Mouse (Mus musculus): ENCODE measurements at regions not wholly inside any gene's neighbourhood (a gene's known extent, or its start where the extent isn't known, plus 50 kb on each side); places are given as distances from the start of the nearest gene placed in this dataset.
"Not testable (repeated sequence)": the region's sequence is repeated elsewhere in the genome, so short reads cannot be mapped to it uniquely, and the experiment has no call there.

DNA sequence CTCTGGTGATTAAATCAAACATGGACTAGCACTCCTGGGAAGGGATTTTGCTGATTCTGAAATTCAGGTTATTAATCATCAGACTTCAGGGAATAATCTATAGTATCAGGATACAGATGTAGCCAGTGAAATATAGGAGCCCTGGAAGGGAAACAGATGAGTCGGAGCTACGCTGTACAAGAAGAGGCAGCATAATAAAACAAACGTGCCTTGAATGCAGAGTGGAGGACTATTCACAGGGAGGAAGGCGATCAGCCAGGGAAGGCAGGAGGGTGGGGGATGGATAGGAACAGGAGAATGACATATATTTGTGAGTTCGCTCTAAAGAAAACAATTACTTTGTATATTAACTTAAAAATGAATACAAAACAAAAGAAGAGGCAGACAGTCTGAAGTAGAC is 286.6 kb upstream of the Got2 start:
- DNase-seq, result peak in 1 of 2 experiments; percentile 11

DNA sequence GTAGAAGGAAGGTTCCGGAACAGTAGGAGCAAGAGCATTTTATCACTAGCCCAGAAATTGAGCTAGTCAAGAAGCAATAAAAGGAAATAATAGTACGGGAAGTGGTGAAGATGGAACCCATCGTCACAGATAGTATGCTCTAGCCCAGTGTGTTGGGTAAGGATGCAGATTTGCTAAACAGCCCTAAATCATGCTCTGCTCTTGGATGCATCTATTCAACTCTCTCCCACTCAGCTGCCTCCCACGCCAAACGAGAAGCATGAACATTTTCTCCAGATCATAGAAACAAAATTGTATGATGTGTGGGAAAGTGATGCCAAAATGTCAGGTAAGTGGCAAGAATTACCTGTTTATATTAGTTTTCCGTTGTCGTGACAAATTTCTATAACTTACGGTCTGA is 276.6 kb upstream of the Got2 start:
- DNase-seq, result no peak

DNA sequence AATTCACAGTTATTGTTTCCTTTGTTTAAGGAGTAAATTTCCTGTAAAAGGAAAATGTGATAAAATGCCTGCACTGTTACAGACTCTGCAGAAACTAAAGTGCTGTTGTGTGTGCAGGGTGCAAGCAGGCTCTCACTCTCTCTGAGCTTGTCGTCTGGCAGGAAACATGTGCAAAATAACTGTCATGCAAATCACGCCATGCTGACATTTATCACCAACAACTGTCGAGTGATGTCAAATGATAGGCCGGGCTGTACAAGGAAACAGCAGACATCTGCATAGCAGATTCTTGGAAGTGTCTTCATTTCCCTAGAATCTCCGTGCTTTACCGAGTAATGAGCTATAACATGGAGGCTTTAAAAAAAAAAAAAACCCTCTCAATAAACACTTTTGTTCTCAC is 271.6 kb upstream of the Got2 start:
- no peak for DNase-seq

DNA sequence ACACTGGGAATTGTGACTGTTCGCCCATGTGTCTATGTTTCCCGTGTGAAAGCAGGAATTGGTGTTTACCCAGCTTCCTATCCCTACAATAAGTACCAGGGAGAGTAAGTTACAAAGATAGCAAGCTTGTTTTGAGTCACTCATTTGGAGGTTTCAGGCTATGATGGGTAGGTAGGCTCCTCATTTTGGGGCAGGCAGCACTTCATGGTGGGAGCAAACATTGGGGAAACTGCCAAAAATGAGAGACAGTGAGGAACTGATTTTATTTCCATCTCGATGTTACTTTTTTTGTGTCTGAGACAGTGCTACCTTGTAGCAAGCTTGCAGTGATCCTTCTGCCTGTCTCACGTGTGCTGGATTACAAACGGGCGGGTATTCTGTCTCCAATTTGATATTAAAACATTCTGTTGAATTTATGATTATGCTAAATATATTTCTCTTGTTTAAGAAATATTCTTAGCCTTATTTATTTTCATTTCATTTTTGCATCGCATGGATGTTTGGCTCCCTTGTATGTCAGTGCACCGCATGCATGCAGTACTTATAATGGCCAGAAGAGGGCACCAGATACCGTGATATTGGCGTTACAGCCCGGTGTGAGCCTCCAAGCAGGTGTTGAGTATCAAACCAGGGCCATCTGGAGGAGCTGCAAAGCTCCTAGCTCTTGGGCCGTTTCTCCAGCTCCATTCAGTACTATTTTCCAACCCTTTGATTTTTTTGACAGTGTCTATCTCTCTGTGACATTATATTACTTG is 264.3 kb upstream of the Got2 start:
- DNase-seq, result peak; percentile 74 to 84

DNA sequence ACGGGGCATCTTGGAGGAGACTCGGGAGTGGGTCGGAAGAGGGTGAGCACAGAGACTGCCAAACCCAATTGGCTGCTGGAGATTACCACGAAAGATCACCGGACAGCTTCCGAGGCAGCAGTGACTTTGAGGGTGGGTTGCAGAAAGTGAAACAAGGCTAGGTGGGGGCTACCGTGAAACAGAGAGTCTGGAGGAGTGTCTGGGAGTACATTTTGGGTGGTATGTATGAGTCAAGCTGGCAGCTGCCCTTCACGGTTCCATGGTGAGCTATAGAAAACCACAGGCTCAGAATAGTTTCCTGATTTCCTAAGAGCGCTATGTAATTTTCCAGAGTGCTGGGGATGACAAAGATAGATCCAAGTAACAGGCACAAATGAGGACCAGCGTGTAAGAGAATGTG is 263.7 kb upstream of the Got2 start:
- DNase-seq, result no peak

DNA sequence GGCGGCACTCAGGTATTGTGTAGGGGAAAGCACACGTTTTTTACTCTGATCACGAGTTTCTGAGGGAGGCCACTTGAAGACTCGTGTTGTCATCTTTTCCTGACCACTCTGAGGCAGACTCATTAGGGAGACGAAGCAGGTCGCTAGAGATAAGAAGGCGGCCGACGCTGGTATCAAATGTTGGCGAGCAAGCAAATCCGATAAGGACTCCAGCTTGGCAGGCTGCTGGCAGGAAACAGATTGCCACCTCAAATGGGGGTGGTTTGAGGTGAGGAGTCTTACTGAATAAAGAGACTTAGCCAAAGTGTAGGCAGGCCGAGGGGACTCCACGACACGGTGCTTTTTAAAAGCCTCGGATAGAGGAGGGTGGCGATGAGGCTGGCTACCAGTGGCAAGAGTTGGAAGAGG is 262.7 kb upstream of the Got2 start:
- DNase-seq, result peak; percentile 40 to 55

DNA sequence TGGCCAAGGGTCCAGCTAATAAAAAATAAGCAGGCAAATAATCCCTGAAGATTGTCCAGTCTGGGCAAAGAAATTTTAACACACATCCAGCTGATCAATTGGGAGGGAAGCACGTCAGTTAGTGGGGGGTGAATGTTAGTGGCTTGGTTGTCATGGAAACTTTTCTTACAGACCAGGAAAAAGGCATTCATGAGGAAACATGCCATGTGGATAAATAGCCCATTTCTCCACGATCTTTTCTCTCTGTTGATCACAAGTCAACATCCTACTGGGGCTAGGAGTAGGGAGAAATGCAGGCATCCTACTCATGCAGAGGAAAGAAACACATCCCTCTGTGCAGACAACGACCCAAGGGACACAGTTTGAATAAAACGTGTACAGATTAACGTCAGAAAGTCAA is 243.8 kb upstream of the Got2 start:
- peak in 1 of 2 experiments; percentile 4 for DNase-seq

DNA sequence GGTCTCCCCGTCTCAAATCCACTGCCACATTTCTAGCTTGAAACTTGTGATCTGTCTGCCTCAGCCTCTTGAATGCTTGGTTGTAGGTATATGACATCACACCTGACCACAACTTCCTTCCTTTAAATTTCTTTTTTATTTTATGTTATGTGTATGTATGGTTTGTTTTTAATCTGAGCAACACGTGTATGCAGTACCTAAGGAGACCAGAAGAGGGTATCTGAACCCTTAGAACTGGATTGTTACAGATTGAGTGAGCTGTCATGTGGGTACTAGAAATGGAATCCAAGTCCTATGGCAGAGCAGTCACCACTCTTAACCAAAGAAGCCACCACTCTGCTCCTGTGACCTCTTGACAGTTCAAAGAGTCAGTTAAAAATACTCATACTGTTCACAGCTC is 240.0 kb upstream of the Got2 start:
- no peak for DNase-seq

DNA sequence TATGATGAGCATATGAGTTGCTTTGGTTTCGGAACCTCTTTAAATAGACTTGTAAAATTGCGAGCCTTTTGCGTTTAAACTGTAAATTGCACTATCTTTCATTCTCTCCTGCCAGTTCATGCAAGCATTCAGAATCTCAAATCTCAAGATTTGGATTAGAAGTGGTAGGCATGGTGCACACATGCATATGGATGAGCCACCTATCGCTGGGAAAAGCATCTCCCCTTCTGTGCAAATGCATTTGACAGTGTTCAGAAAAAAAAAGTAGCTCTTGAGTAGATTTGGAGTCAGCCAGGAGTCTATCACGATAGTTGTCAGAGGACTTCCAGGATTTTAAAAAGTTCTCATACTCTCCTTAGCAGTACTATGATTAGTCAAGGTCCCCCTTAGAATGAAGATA is 212.5 kb upstream of the Got2 start:
- DNase-seq, result no peak

DNA sequence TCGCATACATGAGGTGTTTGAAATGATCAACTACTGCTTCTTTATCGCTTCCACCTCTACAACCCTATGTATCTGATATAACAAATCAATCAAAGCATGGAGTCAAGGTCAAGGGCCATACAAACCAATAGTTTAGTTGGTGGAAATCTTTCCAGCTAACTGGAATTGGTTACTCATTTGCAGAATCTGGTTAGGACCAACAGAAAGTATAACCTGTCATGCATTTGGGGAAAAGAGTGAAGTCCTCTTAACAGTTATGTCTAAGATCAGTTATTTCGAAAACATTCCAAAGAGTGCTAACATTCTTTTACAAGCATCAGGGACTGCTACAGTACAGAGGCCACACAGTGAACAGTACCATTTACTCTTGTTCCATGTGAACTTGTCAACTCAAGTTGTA is 204.6 kb upstream of the Got2 start:
- no peak for DNase-seq

DNA sequence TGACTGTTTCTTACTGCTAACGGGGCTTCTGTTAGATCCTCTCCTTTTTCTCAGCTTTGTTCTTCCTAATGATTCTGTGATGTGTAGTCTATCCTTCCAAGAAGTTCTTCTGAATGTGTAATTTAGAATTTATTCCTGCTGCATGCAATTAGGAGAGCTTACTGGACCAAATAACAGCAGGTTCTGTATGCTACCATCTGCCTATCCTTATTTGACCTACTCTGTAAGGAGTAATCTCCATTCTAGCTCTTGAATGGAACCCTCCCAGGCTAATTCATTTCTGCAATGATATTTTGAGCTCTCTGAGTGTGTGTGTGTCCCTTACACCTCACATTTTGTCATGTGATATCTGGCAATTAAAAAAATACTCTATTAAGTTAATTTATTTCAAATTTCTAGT is 201.9 kb upstream of the Got2 start:
- peak; percentile 7 to 40 for DNase-seq

DNA sequence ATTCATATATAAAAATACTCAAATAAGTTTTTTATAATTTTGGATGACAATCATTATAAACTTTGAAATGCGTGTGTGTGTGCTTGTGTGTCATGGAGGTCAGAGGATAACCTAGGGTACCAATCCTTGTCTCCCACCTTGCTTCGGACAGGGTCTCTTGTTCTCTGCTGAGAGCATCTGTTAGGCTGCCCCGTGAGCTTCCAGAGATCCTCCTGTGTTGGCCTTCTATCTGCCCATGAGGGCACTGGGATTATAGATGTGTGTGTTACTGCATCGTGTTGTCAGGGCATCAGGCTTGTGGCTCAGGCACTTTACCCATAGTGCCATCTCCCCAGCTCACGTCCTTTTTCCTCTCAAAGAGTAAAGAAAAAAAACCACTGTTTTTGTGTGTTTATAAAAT is 180.0 kb upstream of the Got2 start:
- DNase-seq, result no peak

DNA sequence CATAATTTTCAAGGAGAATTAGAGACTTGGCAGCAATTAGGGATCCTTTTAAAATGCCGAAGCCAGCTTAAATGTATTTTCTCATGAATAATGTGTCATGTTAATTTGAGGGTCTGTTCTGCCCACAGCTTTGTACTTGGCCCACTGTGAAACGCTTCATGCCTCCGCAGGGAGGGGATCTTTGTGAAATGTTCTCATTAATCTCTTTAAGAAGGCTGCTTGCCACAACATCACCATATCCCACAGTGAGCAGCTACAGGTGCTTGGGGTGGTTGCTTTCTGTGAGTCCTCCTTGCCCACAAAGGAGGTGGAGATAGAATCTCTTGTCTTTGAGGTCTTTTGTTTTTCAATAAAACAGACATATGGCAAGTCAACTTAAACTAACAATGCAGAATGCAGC is 159.3 kb upstream of the Got2 start:
- no peak for DNase-seq

DNA sequence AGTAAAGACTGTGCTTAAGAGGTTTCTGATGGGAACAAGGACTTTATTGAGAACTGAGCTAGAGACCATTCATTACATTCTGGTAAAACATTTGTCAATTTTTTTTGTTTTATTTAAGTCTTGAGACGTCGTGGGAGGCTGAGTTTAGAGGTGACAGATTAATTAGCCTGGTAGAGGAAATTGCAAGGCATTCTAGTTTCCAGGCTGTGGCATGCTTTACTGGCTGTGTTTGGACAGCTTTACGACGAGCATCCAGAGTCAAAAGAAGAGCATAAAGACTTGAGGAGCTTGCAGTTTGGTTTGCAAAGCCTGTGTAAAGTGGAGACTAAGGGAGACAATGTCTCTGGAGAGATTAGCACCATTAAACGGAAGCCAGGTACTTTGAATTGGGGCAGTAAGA is 154.0 kb upstream of the Got2 start:
- DNase-seq, result no peak

DNA sequence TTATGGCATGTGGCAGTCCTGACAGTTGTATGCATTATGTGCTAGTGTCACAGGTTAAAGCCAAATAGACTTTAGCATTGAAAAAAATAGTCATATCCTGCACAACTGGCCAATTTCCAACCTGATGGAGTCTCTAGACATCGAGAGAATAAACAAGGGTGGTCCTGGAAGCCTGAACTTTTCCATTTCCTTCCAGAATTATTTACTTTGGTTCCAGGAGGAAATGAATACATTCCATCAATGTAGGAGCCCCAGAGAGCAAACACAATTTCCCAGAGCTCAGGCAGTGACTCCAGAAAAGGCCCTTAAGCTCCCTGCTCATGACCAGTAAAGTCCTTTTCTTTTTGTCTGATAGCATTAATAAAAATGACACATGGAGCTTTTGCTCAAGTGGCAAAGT is 151.9 kb upstream of the Got2 start:
- DNase-seq, result no peak

DNA sequence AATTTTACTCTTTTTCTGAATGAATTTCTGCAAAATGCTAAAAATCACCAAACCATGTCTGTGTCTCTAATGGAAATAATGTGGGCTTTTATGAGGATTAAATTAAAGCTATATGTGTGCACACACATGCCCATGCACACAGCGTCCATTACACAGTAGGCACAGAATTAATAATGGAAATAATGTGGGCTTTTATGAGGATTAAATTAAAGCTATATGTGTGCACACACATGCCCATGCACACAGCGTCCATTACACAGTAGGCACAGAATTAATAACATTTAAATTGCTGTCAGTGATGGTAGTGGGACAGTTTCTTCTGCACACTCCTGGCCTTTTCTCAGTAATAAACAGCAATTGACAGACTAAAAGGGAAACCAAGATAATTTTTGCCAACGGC is 130.4 kb upstream of the Got2 start:
- DNase-seq, result not testable (repeated sequence)

DNA sequence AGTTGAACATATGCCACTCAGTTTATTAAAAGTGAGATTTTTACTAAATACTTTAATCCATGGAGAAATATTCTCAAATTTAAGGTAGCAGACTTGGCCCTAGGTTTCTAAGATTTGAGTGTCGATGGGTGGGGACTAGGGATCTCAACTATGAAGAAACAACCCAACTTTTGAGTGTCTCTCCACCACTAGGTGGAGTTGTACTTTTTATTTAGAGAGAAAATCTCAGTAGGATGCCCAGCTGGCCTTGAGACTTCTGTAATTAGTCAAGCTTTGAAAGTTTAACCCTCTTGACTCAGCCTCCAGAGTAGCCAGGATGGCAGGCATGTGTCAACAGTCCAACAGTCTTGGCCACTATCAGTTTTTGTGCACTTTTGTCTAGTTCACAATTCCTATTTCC is 123.7 kb upstream of the Got2 start:
- DNase-seq, result no peak

DNA sequence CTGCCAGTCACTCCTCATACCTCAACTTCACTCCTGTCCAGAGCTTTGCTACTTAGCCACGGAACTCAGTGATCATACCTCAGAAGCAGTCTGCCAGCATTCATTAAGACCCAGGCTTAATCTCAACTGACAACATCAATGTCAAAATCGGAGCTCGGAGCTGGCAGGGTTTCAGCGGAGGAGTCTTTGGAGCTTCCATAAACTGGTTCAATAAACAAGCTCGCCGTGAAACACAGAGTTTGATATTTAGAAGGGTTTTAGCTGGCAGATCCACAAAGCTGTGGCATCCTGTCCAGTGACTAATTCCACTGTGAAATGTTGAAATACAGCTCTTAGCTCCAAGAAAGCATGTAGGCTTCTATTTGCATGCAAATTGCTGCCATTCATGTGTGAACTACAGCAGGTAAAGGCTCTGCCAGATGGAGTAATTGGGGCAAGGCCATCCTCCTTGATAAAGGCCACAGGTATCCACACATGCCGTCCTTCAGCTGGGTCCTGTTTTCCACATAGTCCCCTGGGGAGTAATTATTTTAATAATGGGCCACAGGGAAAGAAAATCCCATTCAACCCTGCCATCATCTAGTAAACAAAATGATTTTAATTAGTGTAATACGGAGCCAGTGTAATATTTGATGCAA is 103.6 kb upstream of the Got2 start:
- peak; percentile 87 for DNase-seq

DNA sequence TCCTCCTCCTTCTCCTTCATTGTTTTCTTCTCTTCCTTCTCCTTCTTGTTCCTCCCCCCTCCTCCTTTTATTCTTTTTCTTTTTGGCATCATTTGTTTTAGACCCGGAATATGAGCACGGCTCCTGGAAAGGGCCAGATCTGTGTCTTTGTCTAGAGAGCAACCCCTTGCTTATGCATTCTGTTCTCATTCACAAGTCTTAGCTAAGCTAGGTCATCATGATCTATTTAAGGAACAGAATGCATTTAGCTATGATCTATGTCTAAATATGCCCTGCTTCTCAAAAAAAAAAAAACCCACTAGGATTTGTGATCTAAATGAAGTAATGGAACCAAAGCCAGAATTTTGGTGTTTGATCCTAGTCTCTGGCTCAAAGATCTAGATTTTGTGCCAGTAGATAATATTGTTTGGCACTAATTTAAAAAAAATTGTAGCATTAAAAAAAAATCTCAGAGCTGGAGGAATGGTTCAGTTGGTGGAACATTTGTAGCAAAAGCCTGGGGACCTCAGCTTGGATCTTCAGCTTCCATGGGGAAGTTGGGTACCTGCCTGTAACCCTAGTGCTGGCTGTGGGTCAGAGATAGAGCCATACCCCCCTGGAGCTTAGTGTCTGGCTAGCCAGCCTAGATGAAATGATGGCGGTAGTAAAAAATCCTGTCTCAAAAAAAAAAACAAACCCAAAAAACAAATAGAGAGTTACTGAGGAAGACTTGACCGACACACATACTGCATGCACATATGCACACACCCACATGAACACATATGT is 100.5 kb upstream of the Got2 start:
- peak; percentile 39 to 60 for DNase-seq

DNA sequence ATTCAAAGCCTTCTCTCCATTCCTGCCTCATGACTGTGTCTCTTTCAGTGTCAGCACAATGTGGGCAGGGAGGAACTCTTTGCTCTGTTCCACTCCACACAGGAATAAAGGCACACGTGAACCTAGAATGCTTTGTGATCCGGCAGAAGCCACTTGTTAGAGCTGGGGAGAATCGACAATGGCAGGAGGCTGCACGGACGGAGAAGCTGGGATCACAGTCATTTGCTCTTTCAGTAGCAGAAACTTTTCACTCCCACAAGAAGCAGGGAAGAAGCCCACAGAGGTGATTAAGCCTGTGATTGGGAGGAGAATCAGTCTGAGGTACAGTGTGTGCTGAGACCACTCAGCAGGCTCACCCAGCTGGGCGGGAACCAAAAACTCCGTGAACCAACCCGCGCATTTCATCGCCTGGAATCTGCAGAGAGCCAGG is 98.7 kb upstream of the Got2 start:
- peak; percentile 28 to 36 for DNase-seq

DNA sequence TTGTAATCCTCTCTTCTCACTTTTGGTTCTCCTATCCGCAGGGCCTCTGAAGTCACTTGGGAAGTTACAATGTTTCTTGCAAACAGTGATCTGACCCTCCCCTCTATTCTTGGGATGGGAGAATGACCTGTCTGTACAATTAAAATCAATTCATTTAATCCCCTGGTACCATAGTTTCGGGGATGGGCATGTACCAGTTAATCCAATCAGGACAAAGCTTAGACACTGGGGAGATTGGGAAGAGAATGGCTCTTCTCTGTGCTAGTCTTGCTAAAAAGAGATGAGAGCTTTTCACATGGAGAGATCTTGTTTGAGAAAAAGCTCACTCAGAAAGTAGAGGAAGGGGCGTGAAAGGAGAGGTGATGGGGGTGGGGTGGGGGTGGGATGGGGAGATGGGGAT is 98.1 kb upstream of the Got2 start:
- DNase-seq, result no peak

DNA sequence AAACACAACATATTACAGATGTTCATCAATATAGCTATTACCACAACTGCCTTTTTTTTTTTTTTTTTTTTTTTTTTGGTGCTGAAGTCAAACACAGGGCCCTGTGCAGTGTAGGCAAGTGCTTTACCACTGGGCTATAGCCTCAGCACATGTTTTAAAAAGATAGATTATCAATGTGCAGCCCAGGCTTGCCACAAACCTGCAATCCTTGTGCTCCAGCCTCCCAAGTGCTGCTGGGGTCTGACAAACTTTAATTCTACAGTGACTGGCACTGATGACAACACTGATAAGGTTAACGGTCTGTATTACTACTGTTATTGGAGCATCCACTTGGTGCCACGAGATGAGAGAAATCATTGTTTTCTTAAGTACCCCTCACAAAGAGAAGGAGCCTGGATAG is 95.3 kb upstream of the Got2 start:
- no peak for DNase-seq

DNA sequence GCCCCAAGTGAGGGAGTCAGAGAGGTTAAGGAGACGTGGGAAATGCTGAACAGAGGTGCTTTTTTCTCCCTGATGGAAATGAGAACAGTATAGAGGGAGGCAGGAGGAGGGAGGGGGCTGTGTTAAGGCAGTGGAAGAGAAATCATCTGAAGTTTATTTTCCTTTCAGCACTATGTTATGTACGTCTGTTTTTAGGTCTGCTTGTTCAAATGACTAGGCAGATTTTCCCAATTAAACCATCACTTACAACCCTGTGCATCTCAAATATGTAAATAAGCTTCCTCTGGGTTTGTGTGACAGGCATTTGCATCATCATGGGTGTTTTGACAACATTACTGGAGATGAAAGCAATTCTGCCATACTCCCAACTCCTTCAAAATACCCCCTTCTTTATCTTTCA is 92.1 kb upstream of the Got2 start:
- DNase-seq, result no peak

DNA sequence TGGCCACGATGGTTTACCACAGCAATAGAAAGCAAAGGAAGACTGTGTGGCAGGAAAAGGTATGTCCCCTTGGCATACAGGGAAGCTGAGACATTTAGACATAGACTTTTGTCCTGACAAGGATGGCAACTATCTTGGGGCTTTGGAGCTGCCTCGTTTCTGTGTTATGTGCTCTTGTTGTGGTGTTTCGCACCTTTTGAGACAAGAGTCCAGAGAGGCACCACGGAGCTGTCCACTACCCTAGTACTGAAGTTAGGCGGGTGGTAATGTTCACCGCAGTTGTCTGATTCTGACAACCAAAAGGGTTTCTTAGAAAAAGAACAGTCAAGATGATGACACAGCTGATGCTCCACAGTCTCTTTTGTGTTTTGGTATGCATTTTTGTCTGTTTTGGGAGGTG is 90.9 kb upstream of the Got2 start:
- DNase-seq, result no peak

Data from cerebellum, postnatal 10 days (tissue).